8 mouse cellular contexts compared by ENCODE assay signal in the genomic region with DNA sequence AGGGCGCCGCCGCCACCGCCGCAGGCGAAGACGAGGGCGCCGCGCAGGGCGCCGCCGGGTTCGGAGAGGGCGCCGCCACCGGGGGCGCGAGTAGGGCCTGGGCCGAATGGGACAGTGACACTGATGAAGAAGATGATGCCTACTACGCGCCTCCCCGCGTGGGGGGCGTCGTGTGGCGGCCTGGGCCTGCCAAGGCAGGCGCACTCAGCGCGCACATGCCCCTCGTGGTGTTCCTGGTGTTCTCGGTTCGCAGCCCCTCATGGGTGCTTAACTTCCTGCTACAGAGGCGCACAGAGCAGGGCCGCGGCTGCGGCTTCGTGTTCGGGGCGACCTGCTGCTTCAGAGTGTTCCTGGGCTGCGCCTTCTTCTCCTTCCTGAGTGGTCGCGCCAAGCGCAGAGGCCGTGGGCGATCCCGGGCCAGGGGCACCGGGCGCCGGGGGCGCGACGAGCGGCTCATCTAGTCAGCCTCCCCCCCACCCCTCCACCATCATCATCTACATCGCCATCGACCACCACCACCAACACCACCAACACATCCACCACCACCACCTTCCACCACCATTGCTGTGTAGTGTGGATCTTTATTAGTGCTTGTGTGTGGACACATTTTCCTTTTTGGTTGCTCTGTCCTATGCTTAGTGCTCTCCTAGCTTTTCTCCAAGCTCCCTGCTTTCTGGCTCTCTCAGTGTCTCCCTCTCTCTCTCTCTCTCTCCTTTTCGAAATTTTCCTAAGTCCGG. TPM values are rescaled to one million over a fixed set of nuclear protein-coding genes. Genes with fewer than 3 reads are reported as not detected.
A peak's percentile ranks its signal among the peaks of the same experiment; 100 is the strongest.
DNase-seq lines count a peak whose midpoint lies in the region; ATAC-seq lines count a peak whose summit lies in the region.

No protein-coding gene starts in this region.

- peaks cover 17% of the 10 kb centered on the region for H3K9me3 ChIP-seq in erythroblast, embryonic 14.5 days (ENCODE audit: control insufficient read depth, low read length)
- H3K9me3 ChIP-seq in hindbrain, embryonic 11.5 days (ENCODE audit: control insufficient read depth, low read length): no peaks in the 10 kb centered on the region

- H3K27me3 ChIP-seq in erythroblast, embryonic 14.5 days (ENCODE audit: control insufficient read depth): peaks cover 17% of the 10 kb centered on the region
- 0 out of 2 replicates have a peak, but pooled peaks cover 3% of the 10 kb centered on the region for H3K27me3 ChIP-seq in hindbrain, embryonic 11.5 days (ENCODE audit: control insufficient read depth, insufficient read depth, low read length)

- H3K4me3 ChIP-seq in erythroblast, embryonic 14.5 days (replicated peaks): peak overlapping the region; percentile 96
- H3K4me3 ChIP-seq in hindbrain, embryonic 11.5 days (ENCODE audit: low read depth, low read length): peak overlapping the region; percentile 95

- DNase-seq in ES-CJ7 (ENCODE audit: low read depth, low spot score) (peak; percentile 49), liver (peak; percentile 54)
- DNase-seq in cerebellum, postnatal 25 days: peak; percentile 34 to 45
- DNase-seq in hindbrain, embryonic 11.5 days (ENCODE audit: low spot score): peak; percentile 35
- peak; percentile 21 to 47 for DNase-seq in natural killer cell, adult 2 months (ENCODE audit: low spot score in 2 of 2)
- peak; percentile 69 for DNase-seq in thymus, postnatal 4 days

- peaks cover 5% of the 10 kb centered on the region for H3K36me3 ChIP-seq in erythroblast, embryonic 14.5 days (ENCODE audit: control insufficient read depth)
- no peaks in the 10 kb centered on the region for H3K36me3 ChIP-seq in hindbrain, embryonic 11.5 days (ENCODE audit: control insufficient read depth, insufficient read depth, low read length)

- peak overlapping the region; percentile 99 for H3K9ac ChIP-seq in hindbrain, embryonic 11.5 days (ENCODE audit: low read depth, low read length)

- H3K4me1 ChIP-seq in erythroblast, embryonic 14.5 days (ENCODE audit: control insufficient read depth): peaks cover 64% of the 10 kb centered on the region
- peaks cover 2% of the 10 kb centered on the region; the same call in 1 of the 2 replicates for H3K4me1 ChIP-seq in hindbrain, embryonic 11.5 days (replicated peaks; ENCODE audit: control insufficient read depth, insufficient read depth, low read length)

- H3K4me2 ChIP-seq in hindbrain, embryonic 11.5 days (replicated peaks; ENCODE audit: low read depth, low read length): peak overlapping the region; percentile 56

- 29% methylated on average over 50 of the region's 58 CpGs for WGBS in hindbrain, embryonic 11.5 days

- no peak for ATAC-seq in erythroblast, adult 5-6 weeks (replicated peaks; ENCODE audit: low FRiP score, poor library complexity, severe bottlenecking)
- no peak; the same call in none of the 2 replicates for ATAC-seq in hindbrain, embryonic 11.5 days (ENCODE audit: low FRiP score)

- H3K27ac ChIP-seq in hindbrain, embryonic 11.5 days (ENCODE audit: low read depth, low read length): peak overlapping the region; percentile 100

RNA-seq across cellular contexts. Expression of a gene that starts 17.4 kb away (rescaled TPM):
- polyA plus RNA-seq in erythroblast, embryonic 14.5 days (2012): 0.03 and 0.27 TPM in 2 replicates
- not detected in 2 replicates for total RNA-seq in erythroblast, adult 5-6 weeks (2015; ENCODE audit: low replicate concordance)
- total RNA-seq in erythroblast, adult 5-6 weeks (2017; ENCODE audit: low replicate concordance): 0.43 and 8.5 TPM in 2 replicates
- polyA plus RNA-seq in hindbrain, embryonic 11.5 days (2014; fragmentation: Nextera tagmentation; extraction: Ambion mirVana): 17.6 and 22.8 TPM in 2 replicates

RNA-seq across cellular contexts. Expression of a gene that starts 45.0 kb away (rescaled TPM):
- polyA plus RNA-seq in erythroblast, embryonic 14.5 days (2012): 73.8 and 74.5 TPM in 2 replicates
- total RNA-seq in erythroblast, adult 5-6 weeks (2015; ENCODE audit: low replicate concordance): 236 and 242 TPM in 2 replicates
- total RNA-seq in erythroblast, adult 5-6 weeks (2017; ENCODE audit: low replicate concordance): 156 and 162 TPM in 2 replicates
- 1,233 and 1,244 TPM in 2 replicates for polyA plus RNA-seq in hindbrain, embryonic 11.5 days (2014; fragmentation: Nextera tagmentation; extraction: Ambion mirVana)

Comparison
In these comparisons a context has a peak if more than half of its experiments do, and no peak if none do; other contexts are left out.
1. RNA of a gene that starts 17.4 kb away (polyA plus RNA-seq): 17.6 to 22.8 TPM in hindbrain, embryonic 11.5 days; 0.03 to 0.27 TPM in erythroblast, embryonic 14.5 days; every median in the first group is over 10 times any median in the second.
2. RNA of a gene that starts 45.0 kb away (polyA plus RNA-seq): 1,233 to 1,244 TPM in hindbrain, embryonic 11.5 days; 73.8 to 74.5 TPM in erythroblast, embryonic 14.5 days; every median in the first group is over 10 times any median in the second.
3. Peak in every context shown above with its lines, with median percentiles within 50 percentile points of each other: DNase-seq.